Mouse (Mus musculus) embryo, embryonic 11 days (tissue): ENCODE measurements around the gene Asna1.

ENCODE experiments used
- DNase-seq: peaks from one replicate; pipeline ENCODE4 v3.0.0-alpha.2; 2015

Asna1 gene

DNA sequence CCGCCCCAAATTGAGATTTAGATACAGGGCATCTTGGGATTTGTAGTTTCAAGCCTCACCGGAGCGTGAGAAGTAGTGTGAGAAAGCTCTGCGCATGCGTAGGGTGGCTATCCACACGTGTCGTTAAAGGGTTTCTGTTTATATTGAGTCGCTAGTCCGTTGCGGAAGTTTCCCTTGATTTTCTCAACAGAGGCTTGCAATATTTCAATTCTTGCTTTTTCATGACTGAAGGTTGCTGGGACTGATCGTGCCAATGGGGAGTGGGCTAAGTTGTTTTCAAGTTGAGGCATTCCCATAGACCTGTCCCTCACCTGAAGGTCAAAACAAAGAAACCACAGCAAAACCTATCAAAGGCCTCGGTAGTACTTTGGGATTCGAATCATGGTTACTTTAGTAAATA lies 9.7 kb upstream of the Asna1 start:
- peak; percentile 91 for DNase-seq

DNA sequence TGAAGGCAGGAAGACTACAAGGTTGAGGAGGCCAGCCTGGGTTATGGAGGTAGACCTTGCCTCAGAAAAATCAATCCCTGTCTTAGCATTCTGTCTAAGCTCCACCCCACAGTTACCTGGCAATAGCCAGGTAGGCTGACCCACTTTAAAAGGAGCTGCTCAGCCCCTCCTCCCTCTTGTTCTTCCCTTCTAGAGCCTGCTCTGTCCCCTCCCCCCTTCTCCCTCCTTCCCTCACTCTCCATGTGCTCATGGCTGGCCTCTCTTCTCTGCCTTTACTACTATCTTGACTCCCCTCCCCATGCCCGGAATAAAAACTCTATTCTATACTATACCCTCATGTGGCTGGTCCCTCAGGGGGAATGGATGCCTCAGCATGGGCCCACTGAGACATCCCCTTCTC lies 8.8 kb upstream of the Asna1 start:
- DNase-seq: no peak

DNA sequence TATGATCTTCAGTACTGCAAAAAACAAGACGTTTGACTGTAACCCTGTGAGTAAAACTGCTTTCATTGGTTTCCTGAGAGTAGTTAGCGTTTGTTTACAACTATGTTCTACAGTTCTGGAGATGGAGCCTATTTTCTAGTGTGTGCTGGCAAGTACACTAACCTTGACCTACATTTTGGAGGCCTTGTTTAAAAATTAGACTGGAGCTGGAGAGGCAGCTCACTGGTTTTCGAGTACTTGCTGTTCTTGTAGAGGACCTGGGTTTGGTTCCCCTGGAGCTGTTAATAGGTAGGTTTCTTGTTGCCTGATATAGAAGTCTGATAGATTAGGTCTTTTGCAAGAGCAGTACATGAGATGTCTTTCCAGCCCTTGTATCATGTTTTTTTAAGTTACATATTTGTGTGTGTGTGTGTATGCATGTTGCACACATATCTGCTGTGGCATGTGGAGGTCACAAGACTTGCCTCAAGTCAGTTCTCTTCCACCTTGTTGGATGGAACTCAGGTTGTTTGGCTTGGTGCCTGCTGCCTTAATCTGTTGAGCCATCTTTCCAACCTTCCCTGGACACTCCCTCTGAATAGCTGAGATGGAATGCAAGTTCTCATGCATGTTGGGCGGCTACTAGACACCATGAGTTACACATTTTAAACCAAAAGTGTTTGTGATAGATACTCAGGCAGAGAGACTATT lies 7.7 kb upstream of the Asna1 start:
- no peak for DNase-seq

DNA sequence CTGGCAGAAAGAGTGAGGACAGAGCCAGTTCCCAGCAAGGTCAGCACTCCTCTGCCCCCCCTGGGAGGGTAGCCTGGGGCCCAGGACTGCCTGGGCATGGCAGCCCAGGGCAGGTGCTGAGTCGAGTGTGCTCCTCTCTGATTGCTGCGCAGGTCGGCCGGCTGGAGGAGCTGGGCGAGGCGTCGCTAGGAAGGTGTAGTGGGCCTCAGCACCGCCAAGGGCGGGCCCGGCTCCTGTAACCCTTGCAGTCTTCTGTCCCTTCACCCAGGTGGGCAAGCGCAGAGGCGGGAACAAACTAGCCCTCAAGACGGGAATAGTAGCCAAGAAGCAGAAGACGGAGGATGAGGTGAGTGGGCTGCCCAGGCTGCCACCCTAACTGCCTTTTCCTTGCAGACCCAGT lies 4.2 kb upstream of the Asna1 start:
- DNase-seq: no peak

DNA sequence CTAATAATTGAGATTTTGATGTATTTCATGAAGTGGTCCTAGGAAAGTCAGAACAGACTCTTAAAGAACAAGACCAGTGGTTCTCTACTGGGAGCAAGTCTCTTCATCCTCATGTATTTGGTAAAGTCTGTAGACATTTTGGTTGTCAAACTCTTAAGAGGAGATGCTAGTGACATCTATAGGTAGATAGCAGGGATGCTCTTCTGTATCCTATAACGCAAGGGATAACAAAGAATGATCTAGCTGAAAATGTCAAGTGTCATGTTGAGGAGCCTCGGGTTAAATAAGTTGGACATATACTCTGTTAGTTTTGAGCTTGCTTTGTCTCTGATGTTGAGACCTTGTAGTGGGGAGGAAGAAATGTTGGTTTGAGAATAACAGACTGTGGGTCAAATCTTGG lies 2.8 kb upstream of the Asna1 start:
- DNase-seq: no peak

DNA sequence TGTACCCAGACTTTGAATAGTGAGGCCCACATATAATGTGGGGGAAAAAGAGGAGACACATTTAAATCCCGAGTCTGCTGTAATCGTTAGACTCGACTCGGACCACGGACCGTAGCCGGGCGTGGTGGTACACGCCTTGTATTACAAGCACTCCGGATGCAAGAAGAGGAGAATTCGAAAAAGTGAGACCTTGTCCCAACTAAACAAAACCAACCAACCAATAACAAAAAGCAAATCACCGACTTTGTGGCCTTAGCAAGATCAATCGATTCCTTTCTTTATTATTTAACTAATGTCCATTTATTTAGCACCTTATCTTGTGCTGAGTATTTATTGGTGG lies 2.4 kb upstream of the Asna1 start:
- peak; percentile 36 for DNase-seq

DNA sequence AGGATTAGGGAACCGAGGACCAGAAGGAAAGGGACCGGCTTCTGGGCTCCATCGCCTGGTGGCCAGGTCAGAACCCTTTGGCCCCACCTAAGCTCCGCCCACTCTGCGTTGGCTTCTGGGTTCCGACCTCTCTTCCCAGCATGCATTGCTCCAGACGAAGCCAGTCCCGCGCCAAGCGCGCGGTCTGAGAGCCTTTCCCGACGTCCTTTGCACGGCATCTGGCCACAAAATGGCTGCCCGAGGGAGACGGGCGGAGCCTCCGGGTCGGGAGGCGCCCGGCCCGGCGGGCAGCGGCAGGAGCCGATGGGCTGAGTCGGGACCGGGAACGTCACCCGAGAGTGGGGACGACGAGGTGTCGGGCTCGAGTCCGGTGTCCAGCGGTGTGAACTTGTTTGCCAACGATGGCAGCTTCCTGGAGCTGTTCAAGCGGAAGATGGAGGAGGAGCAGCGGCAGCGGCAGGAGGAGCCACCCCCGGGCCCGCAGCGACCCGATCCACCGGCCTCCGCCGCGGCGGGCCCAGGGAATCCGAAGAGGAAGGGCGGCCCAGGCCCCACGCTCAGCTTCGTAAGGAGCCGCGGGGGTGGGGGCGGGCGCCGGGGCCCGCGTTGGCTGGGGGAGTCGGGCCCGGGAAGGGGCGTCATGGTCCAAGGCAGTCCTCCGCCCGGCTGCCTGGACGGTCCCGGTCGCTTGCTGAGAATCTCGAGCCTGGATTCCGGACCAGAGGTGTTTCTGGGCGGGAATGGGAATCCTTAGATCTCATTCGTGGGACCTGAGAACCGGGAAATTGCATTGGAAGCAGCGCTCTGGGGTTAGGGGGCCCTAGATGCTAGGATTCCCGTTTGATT lies 1.8 kb upstream of the Asna1 start, which contains the start of gene Trir:
Trir (plus strand) TSS at position 154 of the 846 bp plus-strand sequence.
- peak; percentile 99 for DNase-seq

DNA sequence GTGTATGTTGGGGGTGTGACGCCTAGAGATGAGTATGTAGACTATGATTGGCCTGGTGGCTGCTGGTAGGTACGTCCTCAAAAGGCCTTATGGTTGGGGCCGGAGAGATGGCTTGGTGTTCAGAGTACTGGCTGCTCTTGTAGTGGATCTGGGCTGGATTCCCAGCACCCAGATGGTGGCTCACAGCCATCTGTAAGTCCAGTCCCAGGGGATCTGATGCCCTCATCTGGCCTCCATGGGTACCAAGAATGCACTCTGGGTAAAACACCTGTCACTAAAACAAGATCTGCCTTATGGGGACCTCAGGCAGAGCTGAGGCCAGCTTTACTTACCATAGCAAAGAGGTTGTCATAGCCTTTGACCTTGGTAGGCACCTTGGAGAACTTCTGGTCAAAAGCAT lies 1.2 kb downstream of the Asna1 start:
- no peak for DNase-seq

DNA sequence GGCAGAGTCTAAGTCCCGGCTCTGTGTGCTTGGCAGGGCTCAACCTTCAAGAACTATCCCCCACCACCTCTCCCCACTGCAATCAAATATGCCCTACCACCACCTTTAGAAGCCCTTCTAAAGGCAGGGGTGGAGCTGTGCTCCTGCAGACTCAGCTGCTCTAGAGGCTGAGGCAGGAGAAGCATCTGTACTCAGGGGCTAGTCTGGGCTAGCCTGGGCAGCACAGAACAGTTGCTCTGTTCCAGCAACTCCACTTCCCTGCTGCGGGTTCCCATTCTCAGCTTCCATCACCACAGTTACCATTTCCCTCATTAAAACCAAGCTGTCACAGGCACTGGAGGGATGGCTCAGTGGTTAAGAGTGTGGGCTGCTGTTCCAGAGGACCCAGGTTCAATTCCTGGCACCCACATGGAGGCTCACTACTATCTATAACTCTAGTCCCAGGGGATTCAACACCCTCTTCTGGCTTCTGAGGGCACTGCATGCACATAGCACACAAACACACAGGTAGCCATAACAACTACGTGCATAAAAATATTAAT lies 3.5 kb downstream of the Asna1 start:
- no peak for DNase-seq

DNA sequence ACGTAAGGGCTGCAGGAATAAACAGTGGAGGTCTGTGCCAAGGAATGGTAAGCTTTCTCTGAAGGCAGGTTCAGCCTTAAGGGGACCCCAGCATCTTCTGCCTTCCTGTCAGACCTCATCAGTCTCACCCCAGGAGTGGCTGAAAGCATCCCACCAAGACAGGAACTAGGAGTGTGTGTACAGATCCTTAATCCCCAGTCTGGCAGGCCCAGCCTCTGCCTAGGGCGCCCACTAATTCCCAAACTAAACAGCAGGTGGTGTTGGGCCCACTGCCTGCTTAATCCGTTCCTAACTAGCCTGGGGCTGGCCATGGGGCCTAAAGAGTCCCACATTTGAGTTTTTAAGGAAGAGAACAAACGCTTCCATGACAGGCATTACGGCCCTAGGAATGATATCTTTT lies 7.9 kb downstream of the Asna1 start:
- DNase-seq: no peak

DNA sequence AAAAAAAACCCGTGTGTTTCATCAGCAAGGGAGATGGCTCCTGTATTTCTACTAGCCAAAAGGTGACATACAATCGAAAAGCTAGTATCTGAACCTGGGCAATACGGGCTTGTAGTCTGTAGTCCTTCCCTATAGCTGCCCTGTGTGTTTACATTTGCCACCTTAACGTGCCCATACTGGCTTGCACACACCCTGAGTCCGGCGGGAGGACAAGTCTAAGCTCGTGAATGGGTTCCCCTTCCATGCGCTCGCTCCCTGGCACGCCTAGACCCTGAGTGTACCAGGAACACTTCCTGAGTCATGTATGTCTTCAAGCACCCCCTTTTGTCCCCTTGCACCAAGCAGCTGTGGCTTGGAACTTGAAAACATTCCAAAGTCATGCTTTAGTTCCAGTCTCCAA lies 8.4 kb downstream of the Asna1 start:
- DNase-seq: no peak

DNA sequence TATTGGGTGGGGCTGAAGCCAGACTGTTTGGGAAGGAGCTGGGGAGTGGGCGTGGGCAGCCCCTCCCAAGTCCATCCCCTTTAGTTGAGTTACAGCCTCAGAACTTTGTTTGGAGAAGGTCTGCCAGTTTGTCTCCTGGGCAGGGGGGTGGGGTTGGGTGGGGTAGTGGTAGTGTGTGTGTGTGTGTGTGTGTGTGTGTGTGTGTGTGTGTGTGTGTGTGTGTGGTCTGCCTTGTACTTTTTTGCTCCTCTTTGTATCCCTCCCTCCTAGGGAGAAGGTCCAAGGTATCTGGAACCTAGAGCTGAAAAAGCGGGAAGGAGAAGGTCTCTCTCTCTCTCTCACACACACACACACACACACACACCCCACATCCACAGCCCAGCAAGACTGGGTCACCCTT lies 10.7 kb downstream of the Asna1 start, which contains the start of gene Best2:
Best2 (minus strand) TSS at position 101 of the 400 bp plus-strand sequence.
- no peak for DNase-seq

DNA sequence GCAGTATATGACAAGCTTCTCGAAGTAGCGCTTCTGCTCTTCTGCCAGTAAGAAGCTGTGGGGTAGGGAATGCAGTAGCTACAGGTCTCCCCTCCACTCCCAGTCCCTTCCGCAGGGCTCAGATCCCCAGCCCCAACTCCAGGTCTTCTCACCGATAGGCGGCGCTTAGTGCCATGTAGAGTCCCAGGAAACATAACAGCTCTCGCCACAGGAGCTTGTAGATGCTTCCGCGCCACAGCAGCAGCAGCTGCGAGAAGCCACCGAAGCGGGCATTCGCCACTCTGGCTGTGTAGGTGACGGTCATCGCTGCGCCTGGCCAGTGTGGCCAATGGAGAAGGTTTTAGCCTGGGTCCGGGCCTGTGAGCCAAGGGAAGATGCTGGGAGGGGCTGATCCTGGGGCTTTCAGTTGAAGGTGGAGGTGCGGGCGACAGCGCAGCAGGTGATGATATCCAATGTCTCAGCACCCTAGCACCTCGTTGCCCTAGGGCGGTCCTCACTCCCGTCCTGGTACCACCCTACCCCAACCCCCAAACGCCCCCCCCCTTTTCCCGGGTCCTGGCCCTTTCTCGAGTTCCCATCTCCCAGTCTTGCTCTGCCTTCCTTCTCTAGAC lies 11.7 kb downstream of the Asna1 start:
- DNase-seq: peak; percentile 90

DNA sequence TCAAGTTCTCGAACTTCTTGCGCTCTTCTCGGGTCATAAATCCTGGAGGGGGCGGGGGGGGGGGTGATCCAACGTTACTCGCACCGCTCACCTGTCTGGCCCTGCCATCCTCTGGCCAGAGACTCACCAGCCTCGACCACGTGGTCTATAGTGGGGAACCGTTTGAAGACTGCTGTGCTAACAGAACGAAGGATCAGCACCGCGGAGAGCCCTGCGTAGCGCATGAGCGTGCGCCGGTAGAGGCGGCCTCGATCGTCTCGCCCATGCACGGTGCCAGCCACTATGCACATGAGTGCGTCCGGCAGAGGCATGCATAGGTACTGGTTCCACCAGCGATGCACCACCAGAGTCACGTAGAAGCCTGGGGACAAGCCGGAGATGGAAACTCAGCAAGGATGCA lies 13.8 kb downstream of the Asna1 start:
- DNase-seq: peak; percentile 25

DNA sequence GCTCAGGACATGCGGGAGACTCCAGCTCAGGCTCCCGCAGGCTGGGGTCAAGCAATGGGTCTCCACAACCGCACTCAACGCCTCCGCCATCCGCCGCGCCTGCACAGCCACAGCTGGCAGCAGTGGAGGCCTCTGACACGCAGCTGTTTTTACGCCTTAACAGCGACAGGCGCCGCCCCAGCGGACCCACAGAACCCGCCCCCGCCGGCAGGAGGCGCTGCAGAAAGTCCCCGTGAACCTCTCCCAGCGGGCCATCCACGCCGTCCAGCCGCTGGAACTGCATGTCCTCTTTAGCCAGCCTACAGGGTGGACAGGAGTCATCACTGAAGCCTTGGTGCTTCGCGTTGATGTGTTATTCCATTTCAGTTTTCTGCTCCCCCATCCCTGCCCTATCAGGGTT lies 17.4 kb downstream of the Asna1 start:
- DNase-seq: peak; percentile 32

DNA sequence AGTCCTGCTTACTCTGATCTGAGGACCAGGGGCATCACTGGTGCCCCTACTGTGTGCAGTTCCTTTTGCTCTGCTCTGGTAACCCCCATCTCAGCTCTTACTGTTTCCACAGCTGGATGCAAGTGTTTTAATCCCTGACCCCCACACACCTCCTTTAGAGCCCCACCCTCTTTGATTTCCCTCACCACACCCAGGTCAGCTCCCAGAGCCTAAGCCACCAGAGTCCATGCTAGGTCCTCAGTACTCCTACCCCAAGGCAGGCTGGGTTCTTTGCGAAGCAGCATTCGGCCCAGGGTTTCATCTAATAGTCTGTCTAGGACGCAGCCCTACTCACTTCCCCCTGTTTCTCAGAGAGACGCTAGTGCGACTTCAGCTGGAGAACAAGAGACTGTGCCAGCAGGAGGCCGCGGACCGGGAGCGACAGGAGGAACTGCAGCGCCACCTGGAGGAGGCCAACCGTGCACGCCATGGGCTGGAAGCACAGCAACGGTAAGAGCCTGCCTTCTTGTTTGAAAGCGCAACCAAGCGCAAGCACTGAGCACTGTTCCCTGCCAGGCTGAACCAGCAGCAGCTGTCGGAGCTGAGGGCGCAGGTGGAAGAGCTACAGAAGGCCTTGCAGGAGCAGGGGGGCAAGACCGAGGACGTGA lies 27.3 kb downstream of the Asna1 start:
- DNase-seq: peak; percentile 93

DNA sequence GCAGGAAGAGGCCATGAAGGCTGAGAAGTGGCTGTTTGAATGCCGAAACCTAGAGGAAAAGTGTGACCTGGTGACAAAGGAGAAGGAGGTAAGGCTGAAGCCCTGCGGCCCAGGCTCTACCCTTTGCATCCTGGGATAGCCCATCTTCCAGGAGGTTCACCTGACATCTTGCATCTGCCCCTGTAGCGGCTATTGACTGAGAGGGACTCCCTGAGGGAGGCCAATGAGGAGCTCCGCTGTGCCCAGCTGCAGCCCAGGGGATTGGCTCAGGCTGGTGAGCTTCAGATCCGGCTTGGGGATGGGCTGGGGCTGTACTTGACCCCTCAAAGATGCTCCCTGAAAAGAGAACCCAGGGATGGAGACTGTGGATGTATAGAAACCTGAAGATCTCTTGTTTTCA lies 28.1 kb downstream of the Asna1 start:
- DNase-seq: no peak

DNA sequence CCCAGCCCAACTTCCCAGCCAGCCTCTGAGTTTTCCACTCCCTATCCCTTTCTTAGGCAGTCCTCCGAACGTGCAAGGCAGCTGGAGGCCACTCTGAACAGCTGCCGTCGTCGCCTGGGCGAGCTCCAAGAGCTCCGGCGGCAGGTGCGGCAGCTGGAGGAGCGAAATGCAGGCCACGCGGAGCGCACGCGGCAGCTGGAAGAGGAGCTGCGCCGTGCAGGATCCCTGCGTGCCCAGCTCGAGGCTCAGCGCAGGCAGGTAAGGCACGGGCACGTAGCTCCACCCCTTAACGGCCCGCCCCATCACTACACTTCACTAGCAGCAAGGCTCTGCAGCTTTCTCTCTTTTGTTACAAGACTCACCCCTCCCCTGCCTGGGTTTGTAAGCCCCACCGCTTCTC lies 29.4 kb downstream of the Asna1 start:
- peak; percentile 40 for DNase-seq

DNA sequence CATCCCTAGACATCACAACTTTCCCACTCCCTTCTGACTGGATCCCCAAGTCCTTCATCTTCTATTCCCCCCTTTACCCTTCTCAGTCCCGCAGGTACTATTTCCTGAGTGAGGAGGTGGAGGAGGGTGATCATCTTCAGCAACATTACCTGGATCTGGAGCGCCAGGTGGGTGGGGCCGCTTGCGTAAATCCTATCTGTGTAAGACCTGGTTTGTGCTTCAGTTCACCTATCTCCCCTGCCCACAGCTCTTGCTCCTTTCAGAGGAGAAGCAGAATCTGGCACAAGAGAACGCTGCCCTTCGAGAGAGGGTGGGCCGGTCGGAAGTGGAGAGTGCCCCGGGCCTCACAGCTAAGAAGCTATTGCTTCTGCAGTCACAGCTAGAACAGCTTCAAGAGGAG lies 30.7 kb downstream of the Asna1 start:
- DNase-seq: no peak

DNA sequence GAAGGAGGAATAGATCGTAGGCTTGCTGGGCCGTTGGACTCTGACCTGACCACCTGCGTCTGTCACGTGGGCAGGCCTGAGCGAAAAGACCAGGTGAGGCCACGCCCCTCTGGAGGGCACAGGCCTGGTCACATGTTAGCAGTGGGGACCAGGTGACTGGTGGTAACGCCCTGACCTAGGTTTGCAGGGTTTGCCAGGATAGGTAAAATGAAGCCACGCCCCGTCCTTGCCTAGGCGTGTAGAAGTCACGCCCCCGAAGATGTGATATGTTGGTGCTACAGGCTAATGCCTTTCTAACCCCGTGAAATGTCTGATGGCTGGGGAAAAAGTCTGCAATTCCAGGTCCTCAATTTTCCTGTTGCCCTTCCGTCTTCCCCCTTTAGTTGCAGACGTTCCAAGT lies 34.2 kb downstream of the Asna1 start:
- DNase-seq: peak; percentile 62

DNA sequence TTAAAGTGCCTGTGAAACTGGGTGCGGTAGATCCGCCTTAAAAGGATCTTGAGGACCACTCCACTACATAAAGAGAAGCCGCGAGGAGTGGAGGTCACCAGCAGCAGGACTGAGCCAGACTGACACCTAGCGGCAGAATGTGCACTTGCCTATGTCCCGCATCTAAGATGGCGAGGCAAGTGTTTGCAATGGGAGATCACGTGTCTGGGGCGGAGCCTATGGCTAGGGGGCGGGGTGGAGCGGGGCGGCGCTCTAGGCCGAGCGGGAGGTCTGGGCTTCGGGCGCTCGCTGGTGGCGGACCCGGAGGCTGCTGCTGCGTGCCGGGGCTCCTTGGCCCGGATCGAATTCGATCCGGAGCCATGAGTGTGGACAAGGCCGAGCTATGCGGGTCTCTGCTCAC lies 34.7 kb downstream of the Asna1 start, which contains the start of gene Hook2:
Hook2 (plus strand) TSS at position 255 of the 400 bp plus-strand sequence.
- DNase-seq: peak; percentile 98

DNA sequence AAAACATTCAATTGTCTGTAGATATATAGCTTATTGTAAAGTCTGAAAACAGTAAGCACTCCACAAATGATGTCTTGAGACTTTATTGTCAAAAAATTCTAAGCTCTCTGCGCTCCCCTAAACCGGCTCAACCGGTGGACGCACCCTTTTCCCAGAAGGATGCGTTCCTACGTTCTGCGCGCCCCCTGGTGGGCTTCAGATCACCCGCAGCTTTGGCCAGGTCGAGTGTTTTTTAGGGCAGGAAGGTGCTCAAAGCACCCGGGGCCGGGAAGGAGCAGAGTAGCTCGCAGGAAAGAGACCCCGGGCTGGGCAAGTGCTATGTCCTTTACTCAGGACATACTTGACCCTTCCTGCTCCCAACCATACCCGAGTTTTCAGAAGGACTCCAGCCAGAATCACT lies 35.3 kb downstream of the Asna1 start:
- peak; percentile 95 for DNase-seq

DNA sequence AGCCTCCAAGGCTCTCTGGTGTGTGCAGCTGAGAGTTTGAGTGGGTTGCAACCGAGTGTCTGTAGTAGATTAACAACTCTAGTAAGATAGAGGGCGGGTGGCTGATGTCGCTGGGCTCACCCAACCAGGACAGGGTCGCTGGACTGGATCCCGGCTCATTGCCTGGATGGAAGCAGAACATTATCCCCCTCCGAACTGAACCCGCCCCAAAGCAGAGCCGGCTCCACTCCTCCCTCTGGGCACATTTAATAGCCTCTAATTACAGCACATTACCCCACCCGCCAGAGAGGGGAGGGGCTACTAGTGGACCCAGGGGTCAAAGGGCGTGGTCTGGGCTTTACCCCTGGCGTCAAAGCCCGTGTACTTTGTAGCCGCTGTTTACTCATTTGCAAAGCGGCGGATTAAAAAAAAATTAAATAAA lies 35.8 kb downstream of the Asna1 start:
- DNase-seq: peak; percentile 34
